Mouse (Mus musculus) right cerebral cortex, postnatal 10 days (tissue): ENCODE data around the gene Sumo2.
"Not testable (repeated sequence)": the region's sequence is repeated elsewhere in the genome, so short reads cannot be mapped to it uniquely, and the experiment has no call there.

ENCODE experiments used
- DNase-seq, 2 experiments: peaks; one replicate each; pipeline ENCODE4 v3.0.0; 2021; ENCODE audit warnings: low spot score in 2 of 2

Gene Sumo2

GRCm38 (mm10) chr11:115519581-115519980 lies 16.5 kb downstream of the Sumo2 start:
- DNase-seq, result no peak

- no peak for DNase-seq
These were observed 17.4 kb downstream of the Sumo2 start for GRCm38 (mm10) chr11:115518693-115519092.

- DNase-seq, result no peak
These were observed 19.1 kb downstream of the Sumo2 start for GRCm38 (mm10) chr11:115516942-115517341.

- no peak for DNase-seq
These were observed 21.1 kb downstream of the Sumo2 start for GRCm38 (mm10) chr11:115515021-115515420.

- peak; percentile 96 to 97 for DNase-seq
These were observed 21.8 kb downstream of the Sumo2 start, which contains the start of gene Jpt1 for GRCm38 (mm10) chr11:115514238-115514663. Gene Jpt1, minus strand, starts transcription at chr11:115514387.

GRCm38 (mm10) chr11:115513271-115514237 lies 22.5 kb downstream of the Sumo2 start:
- DNase-seq, result peak; percentile 70 to 80

GRCm38 (mm10) chr11:115512407-115513183 lies 23.5 kb downstream of the Sumo2 start:
- no peak for DNase-seq

GRCm38 (mm10) chr11:115512004-115512403 lies 24.1 kb downstream of the Sumo2 start:
- no peak for DNase-seq

GRCm38 (mm10) chr11:115511121-115511520 lies 25.0 kb downstream of the Sumo2 start:
- no peak for DNase-seq

GRCm38 (mm10) chr11:115510507-115510888 lies 25.6 kb downstream of the Sumo2 start:
- DNase-seq, result no peak

- DNase-seq, result no peak
These were observed 26.1 kb downstream of the Sumo2 start for GRCm38 (mm10) chr11:115509773-115510506.

GRCm38 (mm10) chr11:115508061-115508460 lies 28.0 kb downstream of the Sumo2 start:
- no peak for DNase-seq

GRCm38 (mm10) chr11:115506586-115506985 lies 29.5 kb downstream of the Sumo2 start:
- no peak for DNase-seq

- DNase-seq, result no peak
These were observed 33.4 kb downstream of the Sumo2 start for GRCm38 (mm10) chr11:115502636-115503035.

GRCm38 (mm10) chr11:115496559-115496958 lies 39.5 kb downstream of the Sumo2 start:
- DNase-seq, result not testable (repeated sequence)

GRCm38 (mm10) chr11:115492387-115492786 lies 43.7 kb downstream of the Sumo2 start:
- DNase-seq, result no peak

- DNase-seq, result peak; percentile 90 to 93
These were observed 44.6 kb downstream of the Sumo2 start, which contains the start of gene Nt5c for GRCm38 (mm10) chr11:115491356-115492083. Gene Nt5c, minus strand, starts transcription at chr11:115491862.

- no peak for DNase-seq
These were observed 45.4 kb downstream of the Sumo2 start for GRCm38 (mm10) chr11:115490441-115491355.

- DNase-seq, result no peak
These were observed 47.4 kb downstream of the Sumo2 start for GRCm38 (mm10) chr11:115488551-115489104.

GRCm38 (mm10) chr11:115485155-115485554 lies 50.9 kb downstream of the Sumo2 start:
- no peak for DNase-seq
